34 mouse cellular contexts compared by ENCODE assay signal in genomic region chr12:44750743-44751142, GRCm38 (mm10).
"Had no signal": no experiment of that assay in that cellular context is flagged by ENCODE, and none has a peak within 500 bp of the region (broad histone marks: within the 10 kb centered on the region; RNA-seq: fewer than 3 reads in every experiment).

No protein-coding gene starts in this region.

- H3K27me3 ChIP-seq: heart, embryonic 12.5 days; heart, embryonic 13.5 days; heart, embryonic 15.5 days; hindbrain, embryonic 12.5 days; hindbrain, embryonic 13.5 days; hindbrain, embryonic 15.5 days; intestine, embryonic 15.5 days had no signal

- ATAC-seq: hindbrain, embryonic 16.5 days; hindbrain, postnatal 0 days; inflammation-experienced regulatory T-cells, adult 6 months; intestine, embryonic 15.5 days; intestine, embryonic 16.5 days; intestine, postnatal 0 days had no signal

- H3K9ac ChIP-seq: heart, embryonic 12.5 days; heart, embryonic 13.5 days; heart, embryonic 15.5 days; hindbrain, embryonic 12.5 days; hindbrain, embryonic 13.5 days; hindbrain, embryonic 14.5 days; hindbrain, embryonic 15.5 days; intestine, embryonic 15.5 days had no signal

- H3K4me3 ChIP-seq: heart, embryonic 10.5 days; heart, embryonic 12.5 days; heart, embryonic 13.5 days; heart, embryonic 15.5 days; hindbrain, embryonic 10.5 days; hindbrain, embryonic 12.5 days; hindbrain, embryonic 13.5 days; hindbrain, embryonic 15.5 days; intestine, embryonic 15.5 days; layer of hippocampus, adult 2 months; left cerebral cortex, adult 2 months had no signal

- DNase-seq: heart, postnatal 10 days; heart, postnatal 14 days; heart, postnatal 36 days; heart, postnatal 4 days; kidney, adult 11 months; kidney, adult 18-20 months; kidney, adult 8-10 months; kidney, adult 9 months; kidney, postnatal 10 days; kidney, postnatal 14 days; kidney, postnatal 25 days; kidney, postnatal 36 days; kidney, postnatal 4 days; layer of hippocampus, adult 9-11 months; layer of hippocampus, postnatal 36 days had no signal

- H3K4me1 ChIP-seq: heart, embryonic 10.5 days; heart, embryonic 12.5 days; heart, embryonic 13.5 days; heart, embryonic 15.5 days; hindbrain, embryonic 10.5 days; hindbrain, embryonic 12.5 days; hindbrain, embryonic 13.5 days; hindbrain, embryonic 15.5 days; intestine, embryonic 15.5 days had no signal

- H3K27ac ChIP-seq: heart, embryonic 10.5 days; heart, embryonic 13.5 days; heart, embryonic 15.5 days; hindbrain, embryonic 10.5 days; hindbrain, embryonic 12.5 days; hindbrain, embryonic 13.5 days; hindbrain, embryonic 14.5 days; hindbrain, embryonic 15.5 days; hindbrain, postnatal 0 days; intestine, embryonic 15.5 days; kidney, postnatal 0 days; layer of hippocampus, adult 2 months; left cerebral cortex, adult 2 months had no signal

- H3K9me3 ChIP-seq: heart, embryonic 10.5 days; heart, embryonic 12.5 days; heart, embryonic 13.5 days; heart, embryonic 15.5 days; hindbrain, embryonic 10.5 days; hindbrain, embryonic 12.5 days; hindbrain, embryonic 13.5 days; hindbrain, embryonic 15.5 days; intestine, embryonic 15.5 days had no signal

- H3K4me2 ChIP-seq: heart, embryonic 11.5 days; heart, embryonic 12.5 days; heart, embryonic 13.5 days; heart, embryonic 15.5 days; hindbrain, embryonic 12.5 days; hindbrain, embryonic 13.5 days; hindbrain, embryonic 14.5 days; hindbrain, embryonic 15.5 days; intestine, embryonic 15.5 days had no signal

- H3K36me3 ChIP-seq: heart, embryonic 10.5 days; heart, embryonic 12.5 days; heart, embryonic 13.5 days; heart, embryonic 15.5 days; hindbrain, embryonic 10.5 days; hindbrain, embryonic 12.5 days; hindbrain, embryonic 13.5 days; hindbrain, embryonic 15.5 days; intestine, embryonic 15.5 days had no signal
